Mouse (Mus musculus) forebrain, embryonic 15.5 days (tissue): ENCODE results near the gene Hist1h4j. TPM values are rescaled to one million over a fixed set of nuclear protein-coding genes. Genes with fewer than 3 reads are reported as not detected.
"Not testable (repeated sequence)": the region's sequence is repeated elsewhere in the genome, so short reads cannot be mapped to it uniquely, and the experiment has no call there.

Experiments
- ATAC-seq: fragments of 200-750 bp; cut with Nextera tagmentation; replicated peaks from 2 replicates; pipeline ENCODE4 v1.8.0; 2017; ENCODE audit warnings: mild to moderate bottlenecking, moderate TSS enrichment, moderate library complexity
- H3K27ac ChIP-seq: fragments of 300-500 bp; sonication (generic); replicated peaks from 2 replicates; pipeline ENCODE4 v1.5.1; 2015; ENCODE audit warnings: mild to moderate bottlenecking, inconsistent platforms
- H3K27me3 ChIP-seq: fragments of 300-500 bp; sonication (generic); 2 replicates; pipeline ENCODE4 v1.6.1; 2015; ENCODE audit warnings: inconsistent platforms
- H3K36me3 ChIP-seq: fragments of 300-500 bp; sonication (generic); 2 replicates; pipeline ENCODE4 v1.6.1; 2015; ENCODE audit warnings: mild to moderate bottlenecking, inconsistent platforms
- H3K4me1 ChIP-seq: fragments of 300-500 bp; sonication (generic); 2 replicates; pipeline ENCODE4 v1.6.1; 2015; ENCODE audit warnings: inconsistent platforms
- H3K4me2 ChIP-seq: fragments of 300-500 bp; sonication (generic); replicated peaks from 2 replicates; pipeline ENCODE4 v1.6.1; 2015; ENCODE audit warnings: mild to moderate bottlenecking, inconsistent platforms
- H3K4me3 ChIP-seq: fragments of 300-500 bp; sonication (generic); 2 replicates; pipeline ENCODE4 v1.5.1; 2015; ENCODE audit warnings: mild to moderate bottlenecking, inconsistent platforms
- H3K9ac ChIP-seq: fragments of 300-500 bp; sonication (generic); replicated peaks from 2 replicates; pipeline ENCODE4 v1.6.1; 2015; ENCODE audit warnings: mild to moderate bottlenecking, inconsistent platforms
- H3K9me3 ChIP-seq: fragments of 300-500 bp; sonication (generic); 2 replicates; pipeline ENCODE4 v1.6.1; 2016; ENCODE audit warnings: inconsistent platforms
- WGBS: fragments of 180-500 bp; shearing (Covaris S2); methylation state at CpG from one replicate; pipeline ENCODE4 v1.1.7; 2015; ENCODE audit warnings: mixed read lengths; 5-methylcytosine and 5-hydroxymethylcytosine counted together
- polyA plus RNA-seq: library from polyadenylated mRNA; unstranded; fragments of >200 nt; fragmentation: Nextera tagmentation; extraction: Ambion mirVana; gene quantifications from 2 replicates; pipeline ENCODE4 v1.2.1, GENCODE M21; 2015

The Hist1h4j gene
- polyA plus RNA-seq, 1 experiment from 2014 or later: 1.5 TPM

DNA sequence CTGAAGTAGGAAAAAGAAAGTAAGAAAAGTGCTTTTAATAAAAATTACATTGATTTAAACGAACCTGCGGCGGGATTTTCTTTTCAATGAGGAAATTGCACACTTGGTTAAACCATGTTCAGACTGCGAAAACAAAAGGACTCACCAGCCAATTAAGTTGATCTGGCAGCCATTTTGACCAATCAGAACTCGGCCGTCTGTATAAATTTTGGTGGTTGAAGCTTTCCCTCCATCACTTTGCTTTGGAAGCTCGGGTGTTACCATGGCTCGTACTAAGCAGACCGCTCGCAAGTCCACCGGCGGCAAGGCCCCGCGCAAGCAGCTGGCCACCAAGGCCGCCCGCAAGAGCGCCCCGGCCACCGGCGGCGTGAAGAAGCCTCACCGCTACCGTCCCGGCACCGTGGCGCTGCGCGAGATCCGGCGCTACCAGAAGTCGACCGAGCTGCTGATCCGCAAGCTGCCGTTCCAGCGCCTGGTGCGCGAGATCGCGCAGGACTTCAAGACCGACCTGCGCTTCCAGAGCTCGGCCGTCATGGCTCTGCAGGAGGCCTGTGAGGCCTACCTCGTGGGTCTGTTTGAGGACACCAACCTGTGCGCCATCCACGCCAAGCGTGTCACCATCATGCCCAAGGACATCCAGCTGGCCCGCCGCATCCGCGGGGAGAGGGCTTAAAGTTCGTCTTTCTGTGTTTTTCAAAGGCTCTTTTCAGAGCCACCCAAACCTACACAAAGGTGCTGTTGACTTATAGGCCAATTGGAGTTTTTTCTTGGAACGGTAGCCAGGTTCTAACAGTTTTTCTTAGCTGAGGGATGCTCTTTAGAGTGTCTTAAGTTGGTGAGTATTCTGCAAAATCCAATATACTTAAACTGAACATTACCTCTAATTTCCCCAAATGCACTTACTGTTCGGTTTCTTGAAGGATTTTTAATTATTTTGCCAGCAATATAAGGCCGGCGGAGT is 17.2 kb upstream of the Hist1h4j start, which contains the start of gene Hist1h3h:
Gene Hist1h3h, plus strand, starts transcription at position 263 of the 961 bp plus-strand sequence.
- ATAC-seq: peak; percentile 47
- H3K27me3 ChIP-seq: not testable (repeated sequence)
- WGBS: under 1% methylated on average over 30 of the region's 56 CpGs

DNA sequence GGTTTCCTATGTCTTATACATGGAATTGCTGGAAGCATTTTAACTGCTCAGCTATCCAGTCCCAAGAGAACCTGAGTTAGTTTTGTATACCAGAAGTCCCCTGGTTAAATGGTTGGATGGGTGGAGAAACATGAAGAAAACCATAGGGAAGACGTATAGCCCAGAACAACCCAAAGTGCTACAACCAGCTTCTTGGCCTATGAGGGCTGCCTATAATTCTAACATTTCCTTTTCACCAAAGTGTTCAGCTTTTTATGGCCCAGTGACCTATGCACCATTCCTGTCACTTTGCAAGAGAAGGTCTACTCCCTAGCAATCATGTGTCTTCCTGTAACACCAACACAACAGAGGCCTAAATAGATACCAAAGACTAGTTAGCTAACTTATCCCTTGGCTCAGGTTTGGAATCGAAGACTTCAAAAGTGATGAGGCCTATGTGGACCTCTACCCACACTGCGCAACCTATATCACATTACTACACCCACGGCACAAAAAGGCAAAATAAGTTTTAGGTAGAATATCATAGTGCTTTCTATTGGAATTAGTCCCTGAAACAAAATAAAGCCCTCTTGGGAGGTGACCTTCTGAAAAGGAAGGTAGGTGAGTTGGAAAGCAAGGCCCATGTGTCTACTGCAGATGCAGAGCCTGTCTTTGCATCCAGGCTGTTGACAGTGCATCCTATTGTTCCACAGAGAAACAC is 16.3 kb upstream of the Hist1h4j start:
- Histone ChIP-seq H3K27ac (peak overlapping the region; percentile 71), H3K9me3 (no peaks in the 10 kb centered on the region), H3K4me2 (peak overlapping the region; percentile 53), H3K4me1 (peaks cover 52% of the 10 kb centered on the region), H3K36me3 (no peaks in the 10 kb centered on the region), H3K27me3 (no peaks in the 10 kb centered on the region), H3K9ac (peak overlapping the region; percentile 59), H3K4me3 (peak overlapping the region; percentile 40)
- 51% methylated on average over 4 of the region's 4 CpGs for WGBS
- no peak for ATAC-seq

More for the DNA sequence above, 17.2 kb upstream of the Hist1h4j start, which contains the start of gene Hist1h3h:
- Histone ChIP-seq H3K4me2 (peak within 1 kb of the TSS; percentile 91), H3K27ac (peak within 1 kb of the TSS; percentile 98), H3K4me3 (peak within 1 kb of the TSS; percentile 48), H3K4me1 (peaks cover 47% of the 10 kb centered on the region), H3K9ac (peak within 1 kb of the TSS; percentile 69)
- not testable (repeated sequence) for H3K9me3 ChIP-seq, H3K36me3 ChIP-seq

- H3K27me3 ChIP-seq, H3K9me3 ChIP-seq, ATAC-seq, H3K36me3 ChIP-seq: not testable (repeated sequence)
- Histone ChIP-seq H3K4me3 (peak overlapping the region; percentile 45), H3K27ac (peak overlapping the region; percentile 94), H3K9ac (peak overlapping the region; percentile 46), H3K4me1 (peaks cover 43% of the 10 kb centered on the region), H3K4me2 (peak overlapping the region; percentile 64)
- WGBS: 1% methylated on average over 29 of the region's 44 CpGs
Observed at GRCm38 (mm10) chr13:21721107-21721756, 13.6 kb upstream of the Hist1h4j start.

DNA sequence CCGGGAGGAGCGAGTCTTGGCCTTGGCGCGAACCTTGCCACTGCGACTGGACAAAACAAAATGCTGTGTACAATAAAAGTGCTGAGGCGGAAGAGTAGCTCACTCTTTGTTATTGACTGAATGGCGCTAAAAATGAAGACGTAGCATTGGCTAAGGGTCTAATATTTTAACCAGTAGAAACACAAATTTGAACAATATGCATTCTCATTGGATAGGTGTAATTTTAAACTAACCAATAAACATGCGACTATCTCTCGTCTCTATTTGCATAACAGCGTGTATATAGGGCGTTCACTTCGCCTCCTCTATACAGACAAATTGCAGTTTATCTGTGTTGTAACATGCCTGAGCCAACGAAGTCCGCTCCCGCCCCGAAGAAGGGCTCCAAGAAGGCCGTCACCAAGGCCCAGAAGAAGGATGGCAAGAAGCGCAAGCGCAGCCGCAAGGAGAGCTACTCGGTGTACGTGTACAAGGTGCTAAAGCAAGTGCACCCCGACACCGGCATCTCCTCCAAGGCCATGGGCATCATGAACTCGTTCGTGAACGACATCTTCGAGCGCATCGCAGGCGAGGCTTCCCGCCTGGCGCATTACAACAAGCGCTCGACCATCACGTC is 13.0 kb upstream of the Hist1h4j start, which contains the start of gene Hist1h2bm:
Gene Hist1h2bm, plus strand, starts transcription at position 288 of the 616 bp plus-strand sequence.
- Histone ChIP-seq H3K4me1 (peaks cover 40% of the 10 kb centered on the region), H3K27ac (peak within 1 kb of the TSS; percentile 94), H3K9ac (peak within 1 kb of the TSS; percentile 67), H3K4me3 (peak within 1 kb of the TSS; percentile 45), H3K4me2 (peak within 1 kb of the TSS; percentile 64)
- not testable (repeated sequence) for H3K9me3 ChIP-seq, H3K36me3 ChIP-seq, H3K27me3 ChIP-seq
- ATAC-seq: peak; percentile 98
- WGBS: under 1% methylated on average over 37 of the region's 37 CpGs

GRCm38 (mm10) chr13:21722373-21722925 is 12.4 kb upstream of the Hist1h4j start:
- peak overlapping the region; percentile 67 for H3K9ac ChIP-seq
- ATAC-seq: peak; percentile 17; the same call in 1 of the 2 replicates

GRCm38 (mm10) chr13:21722993-21723836 is 11.6 kb upstream of the Hist1h4j start:
- Histone ChIP-seq H3K9me3 (no peaks in the 10 kb centered on the region), H3K4me1 (peaks cover 35% of the 10 kb centered on the region), H3K36me3 (no peaks in the 10 kb centered on the region), H3K9ac (no peak overlapping the region), H3K4me3 (no peak overlapping the region), H3K4me2 (peak overlapping the region; percentile 64; the same call in 1 of the 2 replicates), H3K27me3 (no peaks in the 10 kb centered on the region), H3K27ac (peak overlapping the region; percentile 94)
- ATAC-seq: no peak
- WGBS: 18% methylated on average over 5 of the region's 5 CpGs

More at GRCm38 (mm10) chr13:21722373-21722925, 12.4 kb upstream of the Hist1h4j start:
- Histone ChIP-seq H3K27me3 (no peaks in the 10 kb centered on the region), H3K4me3 (peak overlapping the region; percentile 45), H3K27ac (peak overlapping the region; percentile 94), H3K4me1 (peaks cover 37% of the 10 kb centered on the region), H3K4me2 (peak overlapping the region; percentile 64), H3K36me3 (no peaks in the 10 kb centered on the region), H3K9me3 (no peaks in the 10 kb centered on the region)
- 2% methylated on average over 11 of the region's 11 CpGs for WGBS

DNA sequence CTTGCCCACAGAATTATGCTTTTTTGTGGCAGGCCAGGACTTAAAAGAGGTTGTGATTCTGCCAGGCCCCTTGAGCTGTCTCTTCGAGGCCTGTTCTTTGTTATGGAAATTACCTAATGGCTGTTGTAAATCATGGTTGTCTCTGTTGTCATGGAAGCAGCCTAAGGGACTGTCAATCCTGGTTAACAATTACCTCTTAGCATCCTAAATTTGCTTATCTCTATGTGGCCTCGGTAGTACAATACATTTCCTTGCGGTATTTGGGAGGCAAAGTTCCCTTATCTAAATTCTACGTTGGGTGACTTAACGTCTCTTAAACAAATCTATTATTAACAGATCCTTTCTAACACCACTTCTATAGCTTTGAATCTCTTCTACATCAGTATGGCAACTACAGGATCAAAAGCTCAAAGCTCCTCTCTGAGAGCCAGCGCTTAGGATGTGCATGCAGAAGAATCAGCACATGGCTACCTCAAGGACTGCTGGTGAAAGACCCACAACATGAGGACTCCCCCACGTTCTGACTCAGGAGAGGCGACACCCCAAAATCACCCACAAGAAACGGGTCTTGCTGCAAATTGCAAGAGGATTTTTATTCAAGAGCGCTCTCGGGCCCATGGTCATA is 6.8 kb upstream of the Hist1h4j start:
- H3K4me2 ChIP-seq: no peak overlapping the region

GRCm38 (mm10) chr13:21729544-21729943 is 5.3 kb upstream of the Hist1h4j start:
- H3K9ac ChIP-seq: no peak overlapping the region
- H3K36me3 ChIP-seq: no peaks in the 10 kb centered on the region
- H3K4me3 ChIP-seq: no peak overlapping the region
- H3K27me3 ChIP-seq: no peaks in the 10 kb centered on the region
- WGBS: 82% methylated on average over 1 of the region's 1 CpGs
- no peak overlapping the region for H3K4me2 ChIP-seq
- H3K27ac ChIP-seq: no peak overlapping the region
- no peaks in the 10 kb centered on the region for H3K9me3 ChIP-seq
- ATAC-seq: no peak
- peaks cover 13% of the 10 kb centered on the region for H3K4me1 ChIP-seq

More for the DNA sequence above, 6.8 kb upstream of the Hist1h4j start:
- Histone ChIP-seq H3K9ac (no peak overlapping the region), H3K4me3 (no peak overlapping the region), H3K4me1 (peaks cover 3% of the 10 kb centered on the region), H3K36me3 (no peaks in the 10 kb centered on the region), H3K9me3 (no peaks in the 10 kb centered on the region), H3K27me3 (no peaks in the 10 kb centered on the region), H3K27ac (peak overlapping the region; percentile 63)
- peak; percentile 53; the same call in 1 of the 2 replicates for ATAC-seq
- WGBS: 32% methylated on average over 11 of the region's 11 CpGs

DNA sequence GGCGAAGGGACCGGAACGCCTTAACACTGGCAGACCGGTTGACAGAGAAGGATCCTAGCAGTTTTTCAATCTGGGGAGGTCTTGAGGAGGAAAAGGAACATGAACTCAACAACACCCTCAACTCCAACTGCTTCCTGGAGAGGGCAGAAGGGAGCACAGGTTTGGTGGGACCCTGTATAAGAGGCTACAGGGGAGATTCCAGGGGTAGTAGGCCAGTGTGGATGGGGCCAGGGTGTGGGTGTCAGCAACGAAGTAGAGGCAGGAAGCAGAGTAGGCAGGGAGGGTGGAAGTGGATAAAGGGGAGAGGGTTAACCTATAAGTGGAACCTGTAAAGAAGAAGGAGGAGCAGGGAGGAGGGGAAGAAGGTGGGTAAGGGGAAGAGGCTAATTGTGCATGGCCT is 1.4 kb upstream of the Hist1h4j start:
- no peak overlapping the region for H3K4me2 ChIP-seq
- no peaks in the 10 kb centered on the region for H3K36me3 ChIP-seq
- H3K27me3 ChIP-seq: no peaks in the 10 kb centered on the region
- H3K4me3 ChIP-seq: no peak overlapping the region
- peak; percentile 18; the same call in 1 of the 2 replicates for ATAC-seq
- no peaks in the 10 kb centered on the region for H3K9me3 ChIP-seq
- 61% methylated on average over 5 of the region's 5 CpGs for WGBS
- peaks cover 26% of the 10 kb centered on the region for H3K4me1 ChIP-seq
- no peak overlapping the region for H3K9ac ChIP-seq
- H3K27ac ChIP-seq: peak overlapping the region; percentile 99
